Comparison of ENCODE assay signal across 28 mouse cellular contexts in genomic region chr6:69739002-69739625, GRCm38 (mm10).
"Had no signal": no experiment of that assay in that cellular context is flagged by ENCODE, and none has a peak within 500 bp of the region (broad histone marks: within the 10 kb centered on the region; RNA-seq: fewer than 3 reads in every experiment).

No protein-coding gene starts in this region.

- DNase-seq: cerebellum, adult 18-20 months; cerebellum, adult 2 months; cerebellum, adult 8-10 months; cerebellum, adult 9-10 months; cerebellum, adult 9-11 months; cerebellum, postnatal 10 days; cerebellum, postnatal 14 days; cerebellum, postnatal 25 days; cerebellum, postnatal 36 days; embryo, embryonic 11 days; forebrain, postnatal 0 days; gastrocnemius, adult 2 months; gastrocnemius, postnatal 10 days; gastrocnemius, postnatal 14 days; gastrocnemius, postnatal 25 days; gastrocnemius, postnatal 36 days; heart, adult 11 months had no signal

- H3K9me3 ChIP-seq: embryonic facial prominence, embryonic 10.5 days; embryonic facial prominence, embryonic 12.5 days; embryonic facial prominence, embryonic 13.5 days; embryonic facial prominence, embryonic 15.5 days; forebrain, embryonic 10.5 days; forebrain, embryonic 12.5 days; forebrain, embryonic 13.5 days; forebrain, embryonic 15.5 days had no signal

- H3K4me3 ChIP-seq: embryonic facial prominence, embryonic 10.5 days; embryonic facial prominence, embryonic 12.5 days; embryonic facial prominence, embryonic 13.5 days; embryonic facial prominence, embryonic 15.5 days; erythroblast, embryonic 14.5 days; forebrain, embryonic 10.5 days; forebrain, embryonic 12.5 days; forebrain, embryonic 13.5 days; forebrain, embryonic 15.5 days; gastrocnemius, adult 2 months had no signal

- H3K27ac ChIP-seq: embryonic facial prominence, embryonic 10.5 days; embryonic facial prominence, embryonic 12.5 days; embryonic facial prominence, embryonic 13.5 days; embryonic facial prominence, embryonic 15.5 days; forebrain, embryonic 10.5 days; forebrain, embryonic 12.5 days; forebrain, embryonic 13.5 days; forebrain, embryonic 15.5 days; gastrocnemius, adult 2 months had no signal

- H3K27me3 ChIP-seq: embryonic facial prominence, embryonic 12.5 days; embryonic facial prominence, embryonic 13.5 days; embryonic facial prominence, embryonic 15.5 days; forebrain, embryonic 12.5 days; forebrain, embryonic 13.5 days; forebrain, embryonic 15.5 days had no signal

- H3K36me3 ChIP-seq: embryonic facial prominence, embryonic 10.5 days; embryonic facial prominence, embryonic 12.5 days; embryonic facial prominence, embryonic 13.5 days; embryonic facial prominence, embryonic 15.5 days; forebrain, embryonic 10.5 days; forebrain, embryonic 12.5 days; forebrain, embryonic 15.5 days had no signal

- H3K4me1 ChIP-seq: embryonic facial prominence, embryonic 10.5 days; embryonic facial prominence, embryonic 12.5 days; embryonic facial prominence, embryonic 13.5 days; embryonic facial prominence, embryonic 15.5 days; forebrain, embryonic 10.5 days; forebrain, embryonic 12.5 days; forebrain, embryonic 13.5 days; forebrain, embryonic 15.5 days had no signal

- H3K9ac ChIP-seq: embryonic facial prominence, embryonic 12.5 days; embryonic facial prominence, embryonic 13.5 days; embryonic facial prominence, embryonic 15.5 days; forebrain, embryonic 12.5 days; forebrain, embryonic 13.5 days; forebrain, embryonic 15.5 days; forebrain, postnatal 0 days had no signal

- H3K4me2 ChIP-seq: embryonic facial prominence, embryonic 12.5 days; embryonic facial prominence, embryonic 13.5 days; embryonic facial prominence, embryonic 15.5 days; forebrain, embryonic 12.5 days; forebrain, embryonic 13.5 days; forebrain, embryonic 15.5 days had no signal

- ATAC-seq: forebrain, embryonic 13.5 days; forebrain, embryonic 14.5 days; forebrain, embryonic 15.5 days; forebrain, embryonic 16.5 days; forebrain, postnatal 0 days had no signal
